Mouse (Mus musculus) testis, adult 2 months (tissue): Measurements from ENCODE around the gene Gas8. TPM values are rescaled to one million over a fixed set of nuclear protein-coding genes. Genes with fewer than 3 reads are reported as not detected.
"Not testable (repeated sequence)": the region's sequence is repeated elsewhere in the genome, so short reads cannot be mapped to it uniquely, and the experiment has no call there.

Experiments used
- H3K27ac ChIP-seq: fragments of 200-500 bp; 2 replicates; pipeline ENCODE4 v1.5.1; 2012; ENCODE audit warnings: low read depth, low read length; ENCODE audit not compliant: control insufficient read depth, insufficient read depth
- H3K27me3 ChIP-seq: fragments of 200-500 bp; 2 replicates; pipeline ENCODE4 v1.6.1; 2012; ENCODE audit warnings: mild to moderate bottlenecking, low read length, moderate library complexity; ENCODE audit not compliant: control insufficient read depth, insufficient read depth
- H3K36me3 ChIP-seq: fragments of 200-500 bp; 2 replicates; pipeline ENCODE4 v1.6.1; 2012; ENCODE audit warnings: mild to moderate bottlenecking, low read length; ENCODE audit not compliant: control insufficient read depth, insufficient read depth
- H3K4me1 ChIP-seq: fragments of 200-500 bp; 2 replicates; pipeline ENCODE4 v1.6.1; 2012; ENCODE audit warnings: low read length; ENCODE audit not compliant: control insufficient read depth, insufficient read depth
- H3K4me3 ChIP-seq: fragments of 200-500 bp; 2 replicates; pipeline ENCODE4 v1.5.1; 2012; ENCODE audit warnings: low read depth, mild to moderate bottlenecking, low read length, moderate library complexity, mixed read lengths; ENCODE audit not compliant: control insufficient read depth
- CTCF ChIP-seq: fragments of 200-500 bp; IDR thresholded peaks from 2 replicates; pipeline ENCODE4 v1.5.1; 2012; ENCODE audit warnings: low read depth, mild to moderate bottlenecking, inconsistent platforms, low read length, moderate library complexity; ENCODE audit not compliant: control insufficient read depth, insufficient read depth, insufficient replicate concordance
- POLR2A ChIP-seq: fragments of 200-500 bp; IDR thresholded peaks from 2 replicates; pipeline ENCODE4 v1.6.1; 2012; ENCODE audit warnings: low read depth, mild to moderate bottlenecking, inconsistent platforms, low read length, moderate library complexity; ENCODE audit not compliant: control insufficient read depth
- polyA plus RNA-seq: library from polyadenylated mRNA; depleted of rRNA; stranded (reverse); fragments of >200 nt; gene quantifications from 2 replicates; pipeline ENCODE4 v1.2.3, GENCODE M21; 2012

The Gas8 gene
- polyA plus RNA-seq, 1 experiment: 54.7 TPM

GRCm38 (mm10) chr8:123515540-123515897 lies 3.1 kb upstream of the Gas8 start:
- H3K4me1 ChIP-seq: peaks cover 24% of the 10 kb centered on the region
- no peaks in the 10 kb centered on the region; the same call in 1 of the 2 replicates for H3K27me3 ChIP-seq
- TF ChIP-seq POLR2A: no peak
- TF ChIP-seq CTCF: no peak
- no peak overlapping the region; the same call in 1 of the 2 replicates for H3K27ac ChIP-seq
- H3K36me3 ChIP-seq: no peaks in the 10 kb centered on the region
- peak overlapping the region; percentile 71 for H3K4me3 ChIP-seq

DNA sequence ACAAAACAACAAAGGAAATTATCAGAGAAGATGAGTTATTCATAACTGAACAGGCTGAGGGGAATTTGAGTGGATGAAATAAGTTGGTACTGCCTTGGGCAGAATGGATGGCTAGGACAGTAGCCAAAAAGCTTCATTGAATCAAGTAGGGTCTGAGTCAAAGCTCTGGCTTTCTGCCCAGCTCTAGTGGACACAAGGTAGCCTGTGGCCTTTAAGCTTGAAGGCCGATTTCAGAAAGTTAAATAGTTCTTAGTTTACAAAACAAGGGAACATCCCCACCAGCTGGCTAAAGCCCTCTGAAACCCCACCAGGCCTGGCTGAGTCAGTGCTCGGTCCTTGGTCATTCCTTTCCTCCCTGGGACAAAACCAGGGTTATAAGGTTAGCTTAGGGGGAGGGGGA lies 2.0 kb upstream of the Gas8 start:
- peaks cover 24% of the 10 kb centered on the region for H3K4me1 ChIP-seq
- TF ChIP-seq CTCF (no peak), POLR2A (no peak)
- no peaks in the 10 kb centered on the region for H3K36me3 ChIP-seq
- H3K27me3 ChIP-seq: no peaks in the 10 kb centered on the region; the same call in 1 of the 2 replicates
- H3K27ac ChIP-seq: no peak overlapping the region
- peak overlapping the region; percentile 71 for H3K4me3 ChIP-seq

DNA sequence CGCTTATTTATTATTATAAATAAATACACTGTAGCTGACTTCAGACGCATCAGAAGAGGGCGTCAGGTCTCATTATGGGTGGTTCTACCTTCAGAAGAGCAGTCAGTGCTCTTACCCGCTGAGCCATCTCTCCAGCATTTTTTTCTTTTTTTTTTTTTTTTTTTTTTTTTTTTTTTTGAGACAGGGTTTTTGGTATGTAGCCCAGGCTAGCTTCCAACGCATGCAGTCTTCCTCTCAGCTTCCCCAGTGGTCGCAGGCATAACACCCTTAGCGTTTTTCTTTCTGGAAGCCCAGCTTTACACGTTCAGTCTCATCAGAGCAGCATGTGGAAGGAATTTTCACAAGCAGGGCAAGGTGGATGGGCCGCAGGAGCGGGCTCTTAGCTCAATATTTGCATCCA lies 462 bp upstream of the Gas8 start:
- no peak for TF ChIP-seq POLR2A
- TF ChIP-seq CTCF: no peak
- H3K36me3 ChIP-seq: no peaks in the 10 kb centered on the region; the same call in 1 of the 2 replicates
- peak overlapping the region; percentile 84 for H3K4me3 ChIP-seq
- no peaks in the 10 kb centered on the region; the same call in 1 of the 2 replicates for H3K27me3 ChIP-seq
- peaks cover 24% of the 10 kb centered on the region for H3K4me1 ChIP-seq
- H3K27ac ChIP-seq: no peak overlapping the region

DNA sequence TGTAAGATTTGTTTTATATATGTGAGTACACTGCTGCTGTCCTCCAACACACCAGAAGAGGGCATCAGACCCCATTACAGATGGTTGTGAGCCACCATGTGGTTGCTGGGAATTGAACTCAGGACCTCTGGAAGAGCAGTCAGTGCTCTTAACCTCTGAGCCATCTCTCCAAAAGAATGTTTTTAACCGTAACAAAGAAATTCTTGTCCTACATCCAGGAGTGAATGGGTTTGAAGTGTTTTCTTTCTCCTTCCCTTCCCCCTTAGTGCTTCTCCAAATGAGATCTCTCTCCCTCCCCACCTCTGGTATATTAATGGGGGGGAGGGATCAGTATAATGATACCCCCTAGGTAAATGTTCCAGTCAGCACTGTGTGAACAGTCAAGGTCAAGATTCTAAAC lies 1.4 kb downstream of the Gas8 start:
- peak overlapping the region; percentile 31 for H3K4me3 ChIP-seq
- H3K4me1 ChIP-seq: peaks cover 17% of the 10 kb centered on the region
- not testable (repeated sequence) for H3K27ac ChIP-seq

DNA sequence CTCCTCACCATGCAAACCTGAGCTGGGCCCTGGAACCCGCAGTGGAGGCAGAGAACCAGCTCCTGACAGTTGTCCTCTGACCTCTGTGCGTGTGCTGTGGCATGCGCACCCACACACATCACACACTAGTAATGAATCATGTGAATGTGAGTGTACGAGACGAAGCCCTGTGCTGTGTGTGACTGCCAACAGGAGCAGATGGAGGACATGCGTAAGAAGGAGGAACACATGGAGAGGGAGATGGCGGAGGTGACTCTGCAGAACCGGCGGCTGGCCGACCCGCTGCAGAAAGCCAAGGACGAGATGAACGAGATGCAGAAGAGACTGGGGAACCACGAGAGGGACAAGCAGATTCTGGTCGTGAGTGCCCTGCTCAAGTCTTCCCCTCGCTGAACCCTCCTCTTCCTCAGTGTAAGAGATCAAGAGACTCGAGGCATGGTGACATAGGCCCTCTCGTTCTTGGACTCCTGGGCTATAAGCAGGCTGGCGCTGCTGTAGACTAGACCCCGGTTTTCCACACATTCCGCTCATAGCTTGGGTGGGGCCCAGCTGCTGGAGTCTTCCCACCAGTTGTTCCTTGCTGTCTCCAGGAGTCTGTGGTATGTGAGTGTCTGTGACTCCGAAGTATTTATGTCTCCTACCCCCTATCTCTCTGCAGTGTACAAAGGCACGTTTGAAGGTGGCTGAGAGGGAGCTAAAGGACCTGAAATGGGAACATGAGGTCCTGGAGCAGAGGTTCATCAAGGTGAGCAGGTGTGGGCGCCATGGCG lies 9.3 kb downstream of the Gas8 start:
- H3K4me3 ChIP-seq: no peak overlapping the region
- TF ChIP-seq POLR2A (no peak), CTCF (no peak)
- H3K27me3 ChIP-seq: no peaks in the 10 kb centered on the region
- H3K4me1 ChIP-seq: 0 out of 2 replicates have a peak, but pooled peaks cover 2% of the 10 kb centered on the region
- H3K27ac ChIP-seq: no peak overlapping the region
- no peaks in the 10 kb centered on the region; the same call in none of the 2 replicates for H3K36me3 ChIP-seq

More for the DNA sequence above, 1.4 kb downstream of the Gas8 start:
- H3K36me3 ChIP-seq, H3K27me3 ChIP-seq: not testable (repeated sequence)

- H3K36me3 ChIP-seq: no peaks in the 10 kb centered on the region; the same call in 1 of the 2 replicates
- no peak for TF ChIP-seq CTCF
- no peak; the same call in 1 of the 2 replicates for TF ChIP-seq POLR2A
Measured at GRCm38 (mm10) chr8:123536242-123536989, 17.8 kb downstream of the Gas8 start.

DNA sequence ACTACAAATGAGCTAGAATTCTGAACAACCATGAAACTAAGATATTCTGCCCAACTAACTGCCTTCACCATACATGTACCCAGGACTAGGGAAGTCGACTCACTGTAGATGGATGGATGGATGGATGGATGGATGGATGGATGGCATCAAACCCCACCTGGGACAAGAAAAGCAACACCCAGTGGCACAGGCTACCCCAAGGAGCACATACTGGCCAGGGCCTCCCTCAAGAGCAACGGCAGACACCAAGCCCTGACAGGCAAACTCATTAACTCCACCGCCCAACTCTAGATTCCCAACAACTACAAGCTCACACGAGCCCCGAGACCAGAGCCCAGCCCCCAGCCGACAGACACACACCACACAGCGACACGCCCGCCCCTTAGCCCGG lies 18.4 kb downstream of the Gas8 start:
- TF ChIP-seq POLR2A (no peak), CTCF (no peak)
- Histone ChIP-seq H3K27ac (no peak overlapping the region), H3K4me1 (no peaks in the 10 kb centered on the region), H3K27me3 (no peaks in the 10 kb centered on the region), H3K4me3 (no peak overlapping the region), H3K36me3 (no peaks in the 10 kb centered on the region; the same call in 1 of the 2 replicates)

More at GRCm38 (mm10) chr8:123536242-123536989, 17.8 kb downstream of the Gas8 start:
- Histone ChIP-seq H3K27ac (no peak overlapping the region), H3K4me1 (no peaks in the 10 kb centered on the region), H3K27me3 (no peaks in the 10 kb centered on the region), H3K4me3 (no peak overlapping the region)

- H3K4me3 ChIP-seq, H3K4me1 ChIP-seq, H3K27ac ChIP-seq, H3K36me3 ChIP-seq, H3K27me3 ChIP-seq: not testable (repeated sequence)
Measured at GRCm38 (mm10) chr8:123537641-123538040, 19.0 kb downstream of the Gas8 start.

DNA sequence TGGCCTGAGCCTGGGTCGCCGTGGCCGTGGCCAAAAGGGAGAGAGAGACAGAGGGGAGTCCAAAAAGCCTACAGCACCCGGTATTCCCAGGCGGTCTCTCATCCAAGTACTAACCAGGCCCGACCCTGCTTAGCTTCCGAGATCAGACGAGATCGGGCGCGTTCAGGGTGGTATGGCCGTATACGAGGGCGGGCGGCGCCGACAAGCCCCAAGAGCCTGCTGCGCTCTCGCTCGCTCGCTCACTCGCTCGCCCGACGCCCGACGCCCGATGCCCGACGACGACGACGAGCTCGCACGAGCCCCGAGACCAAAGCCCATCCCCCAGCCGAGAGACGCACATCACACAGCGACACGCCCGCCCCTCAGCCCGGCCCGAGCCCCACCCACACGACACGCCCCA lies 45.6 kb downstream of the Gas8 start:
- H3K4me3 ChIP-seq, H3K27me3 ChIP-seq, H3K27ac ChIP-seq, H3K4me1 ChIP-seq, H3K36me3 ChIP-seq: not testable (repeated sequence)

DNA sequence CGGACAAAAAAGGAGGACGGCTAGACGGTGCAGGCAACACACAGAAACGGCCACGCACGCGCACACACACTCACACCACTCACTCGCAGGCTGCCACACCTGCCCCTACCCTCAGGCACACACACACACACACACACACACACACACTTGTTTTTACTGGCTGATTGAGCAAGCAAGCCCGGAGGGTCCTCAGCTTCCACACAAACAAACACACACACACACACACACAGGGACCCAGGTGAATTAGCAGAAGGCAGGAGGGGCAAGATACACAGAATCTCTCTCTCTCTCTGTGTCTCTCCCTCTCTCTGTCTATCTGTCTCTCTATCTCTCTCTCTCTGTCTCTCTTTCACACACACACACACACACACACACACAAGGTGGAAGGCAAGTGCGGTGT lies 56.8 kb downstream of the Gas8 start:
- not testable (repeated sequence) for H3K4me1 ChIP-seq, H3K4me3 ChIP-seq, H3K27ac ChIP-seq, H3K27me3 ChIP-seq, H3K36me3 ChIP-seq
